Mouse (Mus musculus) kidney, adult 2 months (tissue): ENCODE results near the gene Gper1.

Experiments used
- CTCF ChIP-seq: fragments of 200-500 bp; conservative IDR thresholded peaks from 2 replicates; pipeline ENCODE4 v1.5.1; 2011; ENCODE audit warnings: low read depth, mild to moderate bottlenecking, control low read depth, low read length, moderate library complexity, mixed read lengths; ENCODE audit not compliant: insufficient read depth, insufficient read length
- POLR2A ChIP-seq: fragments of 200-500 bp; IDR thresholded peaks from one replicate; pipeline ENCODE4 v1.6.1; 2011; ENCODE audit warnings: low read depth, low read length, control low read depth

DNA sequence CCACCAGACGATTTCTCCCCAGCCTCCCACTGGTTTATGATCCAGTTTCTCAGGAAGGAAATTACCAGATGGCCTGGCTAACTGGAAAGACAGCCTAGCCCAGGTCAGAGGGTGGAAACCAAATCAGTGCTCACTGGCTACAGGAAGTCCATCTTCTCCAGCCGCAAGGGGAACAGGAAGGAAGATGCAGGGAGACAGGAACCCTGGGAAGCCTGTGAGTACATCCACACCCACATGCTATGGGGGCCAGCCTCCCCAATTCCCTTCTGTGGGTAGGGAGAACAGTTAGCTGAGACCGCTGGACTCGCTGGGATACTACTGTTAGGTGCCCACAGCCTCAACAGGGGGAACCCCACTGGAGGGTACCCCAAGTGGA is 34.8 kb upstream of the Gper1 start:
- TF ChIP-seq POLR2A (no peak), CTCF (no peak)
